Mouse (Mus musculus): ENCODE results near the gene Gal3st2b. TPM values are rescaled to one million over a fixed set of nuclear protein-coding genes. Genes with fewer than 3 reads are reported as not detected.
A peak's percentile ranks its signal among the peaks of the same experiment; 100 is the strongest.
"Not testable (repeated sequence)": the region's sequence is repeated elsewhere in the genome, so short reads cannot be mapped to it uniquely, and the experiment has no call there.

Gene Gal3st2b
- polyA plus RNA-seq, 1 experiment from 2014 or later, result 0.14 TPM

DNA sequence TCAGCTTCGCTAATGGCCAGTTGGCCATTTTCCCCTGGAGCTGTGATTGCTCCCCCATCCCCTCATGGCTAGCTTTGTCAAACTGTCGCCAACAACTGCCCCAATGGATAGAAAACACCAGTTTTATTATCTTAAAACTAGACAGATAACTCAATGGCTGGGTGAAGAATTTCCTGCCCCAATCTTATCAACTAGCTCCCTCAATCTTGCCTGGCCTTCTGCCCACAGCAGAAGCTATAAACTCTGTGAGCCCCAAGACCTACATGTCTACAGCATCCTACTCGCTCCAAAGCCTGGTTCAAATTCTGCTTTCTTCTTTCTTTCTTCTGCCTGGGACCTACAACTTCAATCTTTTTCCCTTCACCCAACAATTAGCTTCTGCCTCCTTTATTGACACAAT, 951 bp upstream of the Gal3st2b start:
- not testable (repeated sequence) for ATAC-seq (ENCODE audit: low FRiP score, low TSS enrichment); H3K27ac ChIP-seq (ENCODE audit: low read length); H3K27me3 ChIP-seq (ENCODE audit: insufficient read depth, low read length); H3K36me3 ChIP-seq (ENCODE audit: insufficient read depth, low read length); H3K4me1 ChIP-seq (ENCODE audit: insufficient read depth, low read length); H3K9ac ChIP-seq (replicated peaks; ENCODE audit: low read length); H3K9me3 ChIP-seq (ENCODE audit: low read length); H3K4me3 ChIP-seq (ENCODE audit: low read length); H3K4me2 ChIP-seq (replicated peaks; ENCODE audit: low read depth, low read length)
- WGBS, result 75% methylated on average over 3 of the region's 3 CpGs

DNA sequence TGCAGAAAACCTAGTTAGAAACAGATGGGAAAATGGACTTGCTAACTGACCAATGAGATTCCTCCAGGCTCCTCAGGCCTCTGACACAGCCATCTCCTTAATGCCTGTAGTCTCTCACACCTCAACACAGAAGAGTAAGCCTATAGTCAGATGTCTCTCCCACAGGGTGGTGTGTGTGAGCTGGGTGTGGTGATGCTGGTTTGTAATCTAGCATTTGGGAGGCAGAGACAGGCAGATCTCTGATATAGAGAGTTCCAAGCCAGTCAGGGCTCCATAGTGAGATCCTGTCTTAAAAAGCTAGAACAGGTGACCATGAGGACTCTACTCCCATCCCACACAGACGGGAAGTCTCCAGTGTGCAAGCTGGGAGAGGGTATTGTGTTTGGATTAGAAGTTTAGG, 664 bp downstream of the Gal3st2b start:
- not testable (repeated sequence) for H3K4me1 ChIP-seq (ENCODE audit: insufficient read depth, low read length); H3K27me3 ChIP-seq (ENCODE audit: insufficient read depth, low read length); H3K9me3 ChIP-seq (ENCODE audit: low read length); H3K9ac ChIP-seq (replicated peaks; ENCODE audit: low read length); H3K4me2 ChIP-seq (replicated peaks; ENCODE audit: low read depth, low read length); H3K36me3 ChIP-seq (ENCODE audit: insufficient read depth, low read length); H3K4me3 ChIP-seq (ENCODE audit: low read length); H3K27ac ChIP-seq (ENCODE audit: low read length); ATAC-seq (ENCODE audit: low FRiP score, low TSS enrichment)
- WGBS, result 33% methylated on average over 1 of the region's 1 CpGs

DNA sequence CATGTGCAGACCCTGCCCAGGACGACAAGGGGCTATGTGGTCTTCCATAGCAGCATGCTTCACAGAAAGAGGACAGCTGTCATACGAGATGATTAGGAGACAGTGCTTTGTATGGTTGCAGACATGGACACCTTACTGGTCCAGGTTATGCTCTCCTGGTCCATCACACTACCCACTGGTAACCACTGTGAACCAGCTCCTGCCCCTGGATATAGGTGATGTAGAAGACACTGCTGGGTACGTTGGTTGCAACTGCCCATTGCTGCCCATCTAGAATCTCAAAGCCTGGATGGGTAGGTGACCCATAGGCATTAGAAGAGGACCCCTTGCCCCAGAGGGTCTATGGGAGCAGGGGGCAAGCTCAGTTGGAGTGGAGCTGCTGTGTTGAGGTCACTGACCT, 1.2 kb downstream of the Gal3st2b start:
- ATAC-seq (ENCODE audit: low FRiP score, low TSS enrichment); H3K9me3 ChIP-seq (ENCODE audit: low read length); H3K4me2 ChIP-seq (replicated peaks; ENCODE audit: low read depth, low read length); H3K27ac ChIP-seq (ENCODE audit: low read length); H3K4me1 ChIP-seq (ENCODE audit: insufficient read depth, low read length); H3K4me3 ChIP-seq (ENCODE audit: low read length); H3K36me3 ChIP-seq (ENCODE audit: insufficient read depth, low read length); H3K9ac ChIP-seq (replicated peaks; ENCODE audit: low read length); H3K27me3 ChIP-seq (ENCODE audit: insufficient read depth, low read length): not testable (repeated sequence)
- WGBS, result 85% methylated on average over 3 of the region's 3 CpGs

DNA sequence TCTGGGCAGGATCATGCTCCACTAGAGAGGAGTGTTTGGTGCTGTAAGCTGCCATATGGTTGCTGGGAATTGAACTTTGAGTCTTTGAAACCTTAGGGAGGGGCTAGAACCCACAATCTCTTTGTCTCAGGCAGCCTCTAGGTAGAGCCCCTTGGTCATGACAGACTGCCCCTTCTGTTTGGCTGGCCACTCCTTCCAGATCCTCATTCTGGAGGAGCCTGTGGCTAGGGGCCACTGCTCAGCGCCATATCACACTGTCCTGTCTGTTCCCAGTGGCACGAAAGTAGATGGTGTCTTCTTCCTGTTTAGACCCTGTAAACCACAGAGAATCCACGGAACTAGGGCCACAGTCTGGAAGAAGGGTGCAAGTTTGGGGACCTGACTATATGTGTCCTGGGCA, 4.5 kb downstream of the Gal3st2b start:
- WGBS, result 78% methylated on average over 3 of the region's 3 CpGs
- not testable (repeated sequence) for H3K4me3 ChIP-seq (ENCODE audit: low read length); H3K9ac ChIP-seq (replicated peaks; ENCODE audit: low read length); H3K4me1 ChIP-seq (ENCODE audit: insufficient read depth, low read length); H3K4me2 ChIP-seq (replicated peaks; ENCODE audit: low read depth, low read length); H3K27ac ChIP-seq (ENCODE audit: low read length); H3K36me3 ChIP-seq (ENCODE audit: insufficient read depth, low read length); ATAC-seq (ENCODE audit: low FRiP score, low TSS enrichment); H3K27me3 ChIP-seq (ENCODE audit: insufficient read depth, low read length); H3K9me3 ChIP-seq (ENCODE audit: low read length)

DNA sequence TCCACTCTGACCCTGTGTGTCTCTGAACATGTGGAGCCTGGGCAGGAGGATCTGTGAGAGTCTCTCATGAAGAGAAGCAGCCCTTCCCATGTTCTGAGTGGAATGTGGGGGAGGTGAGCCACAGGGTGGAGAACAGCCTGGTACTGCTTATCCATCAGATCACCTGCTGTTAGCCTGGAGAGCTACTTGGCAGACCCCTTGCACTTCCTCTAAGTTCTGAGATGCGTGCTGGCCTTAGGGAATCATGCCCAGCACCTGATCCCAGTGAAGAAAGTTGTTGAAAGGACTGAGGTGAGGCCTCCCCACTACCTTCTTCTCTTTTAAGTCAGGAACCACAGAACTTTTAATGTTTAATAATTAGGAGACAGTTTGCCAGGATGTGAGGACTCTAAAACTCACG, 5.0 kb downstream of the Gal3st2b start:
- not testable (repeated sequence) for H3K9me3 ChIP-seq (ENCODE audit: low read length); H3K9ac ChIP-seq (replicated peaks; ENCODE audit: low read length); H3K27ac ChIP-seq (ENCODE audit: low read length); H3K27me3 ChIP-seq (ENCODE audit: insufficient read depth, low read length); H3K36me3 ChIP-seq (ENCODE audit: insufficient read depth, low read length); H3K4me3 ChIP-seq (ENCODE audit: low read length); H3K4me2 ChIP-seq (replicated peaks; ENCODE audit: low read depth, low read length); ATAC-seq (ENCODE audit: low FRiP score, low TSS enrichment); H3K4me1 ChIP-seq (ENCODE audit: insufficient read depth, low read length)
- WGBS, result 71% methylated on average over 2 of the region's 2 CpGs

DNA sequence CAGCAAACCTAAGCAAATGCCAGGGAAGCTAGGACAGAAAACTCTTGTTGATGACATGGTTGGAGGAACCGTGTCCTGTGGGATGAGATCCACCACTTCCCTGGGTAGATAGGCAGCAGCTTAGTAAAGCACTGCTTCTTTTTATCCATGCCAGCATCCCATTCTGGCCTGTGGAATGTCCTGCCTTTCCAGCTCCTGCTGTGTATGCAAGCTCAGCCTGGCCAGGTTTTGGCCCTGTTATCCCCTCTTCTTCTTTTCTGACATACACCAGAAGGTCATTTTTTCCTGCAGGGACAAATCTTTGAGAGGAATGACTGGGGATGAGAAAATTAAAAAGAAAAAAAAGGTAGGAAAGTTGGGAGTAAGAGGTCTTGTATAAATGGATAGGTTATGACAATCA, 17.3 kb downstream of the Gal3st2b start:
- not testable (repeated sequence) for H3K4me1 ChIP-seq (ENCODE audit: insufficient read depth, low read length); H3K27me3 ChIP-seq (ENCODE audit: insufficient read depth, low read length); H3K27ac ChIP-seq (ENCODE audit: low read length); H3K9me3 ChIP-seq (ENCODE audit: low read length); H3K4me3 ChIP-seq (ENCODE audit: low read length); H3K36me3 ChIP-seq (ENCODE audit: insufficient read depth, low read length); H3K4me2 ChIP-seq (replicated peaks; ENCODE audit: low read depth, low read length); H3K9ac ChIP-seq (replicated peaks; ENCODE audit: low read length); ATAC-seq (ENCODE audit: low FRiP score, low TSS enrichment)
- WGBS, result 86% methylated on average over 1 of the region's 1 CpGs

DNA sequence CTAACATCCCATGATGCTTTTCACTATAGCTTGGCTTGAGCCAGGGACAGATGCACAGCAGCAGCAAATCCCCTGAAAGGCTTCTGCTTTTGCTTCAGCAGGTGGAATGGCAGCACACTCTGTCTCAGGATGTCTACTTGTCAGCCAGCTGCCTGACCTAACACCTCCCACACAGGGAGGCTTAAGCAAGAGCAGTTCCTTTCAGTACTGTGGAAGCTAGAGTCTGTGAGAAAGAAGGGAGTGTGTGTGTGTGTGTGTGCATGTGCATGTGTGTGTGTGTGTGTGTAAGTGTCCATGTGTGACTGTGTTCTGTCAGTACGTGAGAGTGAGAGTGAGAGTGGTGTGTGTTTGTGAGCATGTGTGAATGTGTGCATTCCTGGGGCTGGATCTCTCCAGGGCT, 19.7 kb downstream of the Gal3st2b start:
- H3K4me1 ChIP-seq (ENCODE audit: insufficient read depth, low read length); H3K9me3 ChIP-seq (ENCODE audit: low read length); H3K9ac ChIP-seq (replicated peaks; ENCODE audit: low read length); H3K27me3 ChIP-seq (ENCODE audit: insufficient read depth, low read length); ATAC-seq (ENCODE audit: low FRiP score, low TSS enrichment); H3K36me3 ChIP-seq (ENCODE audit: insufficient read depth, low read length); H3K27ac ChIP-seq (ENCODE audit: low read length); H3K4me3 ChIP-seq (ENCODE audit: low read length); H3K4me2 ChIP-seq (replicated peaks; ENCODE audit: low read depth, low read length): not testable (repeated sequence)
- WGBS, result 29% methylated on average over 1 of the region's 1 CpGs

DNA sequence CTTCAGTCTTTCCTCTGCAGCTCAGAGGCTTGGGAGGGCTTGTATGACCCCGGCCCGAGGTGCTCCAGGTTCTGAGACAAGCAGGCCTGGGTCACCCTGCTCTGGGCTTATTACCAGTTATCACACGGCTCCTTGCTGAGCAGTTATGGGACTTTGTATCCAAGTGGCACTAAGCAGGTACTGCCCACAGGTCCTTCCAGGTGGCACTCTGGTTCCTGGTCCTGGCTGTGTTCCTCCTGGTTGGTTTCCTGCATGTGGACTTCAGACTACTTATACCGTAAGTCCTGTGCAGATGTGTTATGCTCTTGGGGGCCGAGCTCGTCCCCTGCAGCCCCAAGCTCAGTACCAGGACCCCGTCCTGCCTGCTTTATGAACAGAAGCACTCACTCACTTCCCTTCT, 20.3 kb downstream of the Gal3st2b start:
- H3K4me3 ChIP-seq (ENCODE audit: low read length); H3K9ac ChIP-seq (replicated peaks; ENCODE audit: low read length); H3K36me3 ChIP-seq (ENCODE audit: insufficient read depth, low read length); H3K9me3 ChIP-seq (ENCODE audit: low read length); H3K27ac ChIP-seq (ENCODE audit: low read length); H3K27me3 ChIP-seq (ENCODE audit: insufficient read depth, low read length); H3K4me2 ChIP-seq (replicated peaks; ENCODE audit: low read depth, low read length); ATAC-seq (ENCODE audit: low FRiP score, low TSS enrichment); H3K4me1 ChIP-seq (ENCODE audit: insufficient read depth, low read length): not testable (repeated sequence)
- WGBS, result 88% methylated on average over 7 of the region's 7 CpGs

DNA sequence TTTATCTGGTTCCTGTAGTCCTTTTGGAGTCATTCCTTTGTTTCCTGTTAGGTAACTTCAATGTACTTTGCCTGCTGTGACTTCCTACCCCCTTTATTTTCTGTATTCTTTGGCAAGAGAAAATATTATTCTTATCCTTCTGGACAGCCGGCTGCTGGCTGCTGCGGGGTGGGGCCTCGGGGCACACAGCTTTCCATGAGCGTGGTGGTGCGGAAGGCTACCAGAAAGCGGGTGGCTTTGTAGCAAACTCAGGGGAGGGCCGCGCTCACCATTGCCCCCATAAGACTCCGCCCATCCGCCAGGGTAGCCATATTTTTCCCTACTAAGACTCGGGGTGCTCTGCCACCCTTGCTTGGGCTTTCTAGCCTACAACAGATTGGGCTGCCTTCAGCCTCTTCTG, 31.0 kb downstream of the Gal3st2b start:
- not testable (repeated sequence) for H3K27ac ChIP-seq (ENCODE audit: low read length); H3K9me3 ChIP-seq (ENCODE audit: low read length); H3K9ac ChIP-seq (replicated peaks; ENCODE audit: low read length); H3K36me3 ChIP-seq (ENCODE audit: insufficient read depth, low read length); ATAC-seq (ENCODE audit: low FRiP score, low TSS enrichment); H3K4me3 ChIP-seq (ENCODE audit: low read length); H3K4me2 ChIP-seq (replicated peaks; ENCODE audit: low read depth, low read length); H3K4me1 ChIP-seq (ENCODE audit: insufficient read depth, low read length); H3K27me3 ChIP-seq (ENCODE audit: insufficient read depth, low read length)
- WGBS, result no CpG with 5 or more reads among the region's 11 CpGs

DNA sequence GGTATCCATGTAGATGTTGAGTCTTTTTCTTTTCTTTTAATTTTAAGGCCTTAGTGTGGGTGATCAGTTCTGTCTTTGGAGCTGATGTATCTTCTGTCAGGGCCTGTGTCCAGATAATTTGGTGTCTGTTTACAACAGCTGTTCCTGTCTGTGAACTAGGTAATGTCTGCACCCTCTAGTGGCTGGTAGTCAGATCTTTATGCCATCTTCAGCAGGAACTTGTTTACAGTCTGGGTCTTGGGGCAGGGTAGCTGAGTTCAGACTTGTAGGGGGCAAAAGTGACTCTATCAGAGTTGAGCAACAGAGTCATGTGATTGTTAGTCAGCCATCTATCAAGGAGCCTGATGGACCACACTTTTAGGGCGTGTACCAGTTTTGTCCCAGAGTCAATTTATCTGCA, 48.4 kb downstream of the Gal3st2b start:
- WGBS, result no CpG with 5 or more reads among the region's 1 CpGs
- not testable (repeated sequence) for H3K9me3 ChIP-seq (ENCODE audit: low read length); H3K27ac ChIP-seq (ENCODE audit: low read length); H3K27me3 ChIP-seq (ENCODE audit: insufficient read depth, low read length); H3K4me2 ChIP-seq (replicated peaks; ENCODE audit: low read depth, low read length); H3K36me3 ChIP-seq (ENCODE audit: insufficient read depth, low read length); H3K4me1 ChIP-seq (ENCODE audit: insufficient read depth, low read length); H3K9ac ChIP-seq (replicated peaks; ENCODE audit: low read length); H3K4me3 ChIP-seq (ENCODE audit: low read length)
- ATAC-seq (ENCODE audit: low FRiP score, low TSS enrichment), result 0 out of 2 replicates have a peak, but pooled peaks have one; percentile 46

DNA sequence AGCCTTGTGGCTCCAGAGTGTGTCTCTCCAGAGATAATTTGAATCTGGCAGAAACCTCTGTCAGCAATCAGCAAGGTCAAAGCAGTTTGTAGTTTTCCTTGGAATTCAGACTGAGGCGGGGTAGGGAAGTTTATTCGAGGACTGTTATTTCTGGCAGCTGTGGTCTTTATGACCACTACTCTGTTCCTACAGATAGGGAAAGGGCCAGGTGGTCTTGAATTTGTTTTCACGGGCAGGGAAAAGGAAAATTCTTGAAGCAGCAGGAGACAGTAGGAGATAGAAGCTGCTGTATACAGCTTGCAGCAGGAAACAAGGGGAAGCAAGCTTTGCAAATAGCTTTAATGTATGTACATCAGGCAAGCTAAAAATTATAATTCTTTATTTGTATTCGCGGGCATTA, 52.3 kb downstream of the Gal3st2b start:
- H3K9ac ChIP-seq (replicated peaks; ENCODE audit: low read length); H3K9me3 ChIP-seq (ENCODE audit: low read length); ATAC-seq (ENCODE audit: low FRiP score, low TSS enrichment); H3K4me1 ChIP-seq (ENCODE audit: insufficient read depth, low read length); H3K27me3 ChIP-seq (ENCODE audit: insufficient read depth, low read length); H3K4me2 ChIP-seq (replicated peaks; ENCODE audit: low read depth, low read length); H3K4me3 ChIP-seq (ENCODE audit: low read length); H3K27ac ChIP-seq (ENCODE audit: low read length); H3K36me3 ChIP-seq (ENCODE audit: insufficient read depth, low read length): not testable (repeated sequence)
- WGBS, result 33% methylated on average over 2 of the region's 5 CpGs

All from kidney, embryonic 16.5 days (tissue).